Mouse (Mus musculus) CD4-positive helper T cell, adult 2 months (primary cell): ENCODE measurements around the gene Col16a1.
A peak's percentile ranks its signal among the peaks of the same experiment; 100 is the strongest.

Source experiments
- DNase-seq: peaks from one replicate; pipeline ENCODE4 v3.0.0-alpha.2; 2012; ENCODE audit warnings: low read depth, missing footprints, low spot score

Col16a1 gene

DNA sequence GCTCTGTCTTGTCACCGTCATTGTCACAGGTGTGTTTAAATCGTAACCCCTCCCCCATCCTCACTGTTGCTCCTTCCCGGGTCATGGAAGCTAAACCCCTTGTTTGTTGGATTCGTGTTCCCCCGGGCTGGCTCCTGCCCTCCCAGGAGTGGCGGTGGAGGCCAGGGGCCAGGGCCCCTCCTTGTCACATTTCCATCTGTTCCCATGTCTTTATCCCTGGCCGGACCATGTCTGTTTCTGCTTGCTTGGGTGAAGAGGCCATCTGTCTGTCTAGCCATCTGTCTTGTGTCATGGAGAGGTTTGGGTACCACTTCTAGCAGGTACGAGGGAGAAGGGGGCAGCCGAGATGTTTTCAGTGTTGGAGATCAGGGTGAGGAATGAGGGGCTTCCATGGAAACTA lies 34.6 kb downstream of the Col16a1 start:
- DNase-seq = no peak

DNA sequence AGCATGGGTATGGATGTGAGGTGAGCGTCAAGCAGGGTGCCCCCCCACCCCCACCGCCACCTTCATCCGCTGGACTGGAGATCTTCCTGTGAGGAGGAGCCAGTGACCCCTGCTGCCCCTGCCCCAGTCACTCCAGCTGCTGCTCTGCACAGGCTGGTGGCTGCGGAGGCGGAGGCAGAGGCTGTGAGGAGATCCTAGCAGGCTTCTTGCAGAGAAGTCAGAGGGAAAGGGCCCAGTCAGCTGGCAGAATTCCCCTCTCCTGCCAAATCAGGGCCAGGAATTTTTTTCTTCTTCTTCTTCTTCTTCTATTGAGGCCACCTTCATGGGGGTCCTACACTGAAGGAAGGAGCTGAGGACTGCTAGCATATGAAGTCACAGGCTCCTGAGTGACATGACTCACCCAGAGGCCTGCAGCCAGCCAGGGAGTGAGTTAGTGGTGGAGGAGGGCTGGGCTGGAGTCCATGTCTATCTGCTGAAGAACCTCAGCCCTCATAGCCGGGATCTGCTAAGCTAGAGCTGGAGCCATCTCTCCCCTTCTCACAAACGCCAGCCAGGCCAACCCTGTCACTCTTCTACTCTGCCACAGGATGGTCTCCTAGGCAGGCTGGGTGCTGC lies 36.8 kb downstream of the Col16a1 start:
- no peak for DNase-seq

DNA sequence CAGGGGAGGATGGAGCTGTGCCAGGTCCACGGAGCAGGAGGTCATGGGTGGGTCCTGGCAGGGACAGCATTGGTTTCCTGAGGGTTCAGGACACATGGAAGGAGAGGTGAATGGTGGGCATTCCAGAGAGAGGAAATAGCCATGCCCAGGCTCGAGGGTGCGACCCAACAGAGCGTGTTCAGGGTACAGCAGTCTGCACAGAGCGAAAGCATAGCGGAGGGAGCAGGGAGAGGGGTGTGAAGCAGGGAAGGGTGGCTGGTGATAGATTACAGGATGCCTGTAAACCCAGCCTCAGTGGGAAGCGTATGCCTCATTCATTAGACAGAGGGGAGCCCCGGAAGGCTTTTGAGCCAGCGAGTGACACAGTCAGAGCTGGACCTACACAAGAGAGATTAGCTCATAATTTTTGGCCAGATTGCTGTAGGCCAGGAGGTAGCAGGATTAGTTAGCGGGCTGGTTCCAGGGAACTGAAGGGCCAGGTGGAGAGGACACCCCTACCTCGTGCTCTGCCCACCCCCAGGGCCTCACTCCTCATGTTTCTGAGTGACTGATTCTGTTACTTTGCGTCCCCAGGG lies 37.7 kb downstream of the Col16a1 start:
- no peak for DNase-seq

DNA sequence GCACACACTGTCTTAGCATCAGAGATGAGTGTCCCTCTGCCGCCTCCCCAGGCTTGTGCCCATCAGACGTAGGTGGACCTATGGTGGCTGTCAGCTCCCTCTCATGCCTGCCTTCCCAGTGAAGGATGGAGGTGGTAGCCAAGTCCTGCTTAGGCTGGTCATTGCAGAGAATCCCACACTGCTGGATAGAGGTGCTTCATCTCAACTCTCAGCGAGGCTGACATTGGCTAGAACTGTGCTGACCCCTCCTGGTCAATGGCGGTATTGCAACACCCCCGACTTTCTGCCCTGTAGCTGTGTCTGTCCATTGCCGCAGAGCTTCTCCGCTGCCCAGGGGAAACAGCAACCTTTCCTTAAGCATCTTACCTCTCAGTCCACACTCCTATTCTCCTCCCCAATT lies 39.7 kb downstream of the Col16a1 start:
- peak; percentile 71 for DNase-seq

DNA sequence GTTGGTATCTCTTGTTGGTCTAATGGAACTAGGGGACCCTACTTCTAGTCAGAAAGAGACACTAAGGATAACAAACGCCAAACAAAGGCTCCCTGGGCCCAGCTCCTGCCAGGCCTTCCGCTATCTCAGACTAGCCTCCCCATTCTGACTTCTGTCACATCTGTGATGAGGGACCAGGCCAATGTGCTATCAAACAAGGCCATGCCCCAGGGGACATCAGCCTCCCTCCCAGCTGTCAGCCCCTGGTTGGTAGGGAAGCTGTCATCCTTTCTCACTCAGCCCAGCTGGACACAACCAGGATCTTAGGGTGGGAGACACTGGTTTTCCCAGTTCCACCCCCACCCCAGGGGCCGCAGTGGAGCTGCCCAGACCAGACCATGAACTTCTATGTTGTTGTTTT lies 47.5 kb downstream of the Col16a1 start:
- no peak for DNase-seq

DNA sequence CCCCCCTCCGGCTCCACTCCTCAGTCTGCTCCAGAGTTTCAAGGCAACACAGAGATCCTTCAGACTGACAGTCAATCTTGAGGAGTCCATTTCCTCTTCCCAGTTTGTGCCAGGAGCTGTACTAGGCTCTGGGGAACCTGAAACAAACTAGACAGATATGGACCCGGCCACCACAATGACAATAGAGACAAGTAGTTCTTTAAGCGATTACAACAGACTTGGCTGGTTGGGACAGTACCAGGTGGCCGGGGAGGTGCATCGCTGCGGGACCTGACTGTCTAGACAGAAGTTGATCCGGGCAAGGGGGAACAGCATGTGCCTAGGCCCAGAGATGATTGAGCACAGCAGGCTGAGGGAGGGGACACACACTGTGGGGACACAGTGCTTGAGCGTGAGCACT lies 53.5 kb downstream of the Col16a1 start:
- DNase-seq = no peak

DNA sequence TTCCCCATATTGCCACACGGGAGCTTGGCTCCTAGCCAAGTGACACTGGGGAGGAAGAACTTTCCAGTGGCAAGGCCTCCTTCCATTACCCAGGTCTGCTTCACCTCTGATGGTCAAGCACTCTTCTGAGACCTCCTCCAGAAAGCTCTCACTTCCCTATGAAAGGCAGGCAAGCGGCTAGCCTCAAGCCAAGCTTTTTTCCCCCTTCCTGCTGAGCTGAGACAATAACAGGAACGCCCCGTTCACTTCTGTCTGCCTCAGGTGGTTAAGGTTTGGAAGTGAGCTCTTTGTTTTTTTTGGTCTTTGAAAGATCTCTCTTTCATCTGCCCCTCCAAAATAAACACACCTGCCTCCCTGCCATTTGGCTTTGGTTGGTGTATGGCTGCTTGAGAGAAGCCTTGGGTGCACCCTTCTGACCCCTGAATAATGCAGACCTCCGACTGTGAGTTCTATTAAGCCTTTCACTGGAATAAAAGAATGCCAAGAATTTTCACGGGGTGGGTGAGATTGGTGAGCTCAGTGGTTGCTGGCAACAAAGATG lies 54.5 kb downstream of the Col16a1 start, which contains the start of gene Pef1:
TSS of gene Pef1 (plus strand) at position 448 of the 541 bp plus-strand sequence.
- no peak for DNase-seq

DNA sequence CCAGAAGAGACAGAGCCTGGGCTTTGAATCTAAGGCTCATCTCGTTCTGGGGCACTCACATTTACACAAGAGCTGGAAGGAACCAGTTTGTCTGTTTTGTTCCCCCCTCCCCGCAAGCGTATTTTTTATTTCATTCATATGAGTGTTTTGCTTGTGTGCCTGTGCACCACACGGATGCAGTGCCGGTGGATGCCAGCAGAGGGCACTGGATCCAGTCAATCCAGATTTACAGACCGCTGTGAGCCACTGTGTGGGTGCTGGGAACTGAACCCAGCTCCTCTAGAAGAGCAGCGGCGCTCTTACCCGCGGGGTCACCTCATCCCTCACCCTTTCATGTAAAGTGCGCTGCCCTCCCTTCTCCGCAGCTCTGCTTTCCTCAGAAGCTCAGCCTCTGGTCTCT lies 56.0 kb downstream of the Col16a1 start:
- DNase-seq = no peak

DNA sequence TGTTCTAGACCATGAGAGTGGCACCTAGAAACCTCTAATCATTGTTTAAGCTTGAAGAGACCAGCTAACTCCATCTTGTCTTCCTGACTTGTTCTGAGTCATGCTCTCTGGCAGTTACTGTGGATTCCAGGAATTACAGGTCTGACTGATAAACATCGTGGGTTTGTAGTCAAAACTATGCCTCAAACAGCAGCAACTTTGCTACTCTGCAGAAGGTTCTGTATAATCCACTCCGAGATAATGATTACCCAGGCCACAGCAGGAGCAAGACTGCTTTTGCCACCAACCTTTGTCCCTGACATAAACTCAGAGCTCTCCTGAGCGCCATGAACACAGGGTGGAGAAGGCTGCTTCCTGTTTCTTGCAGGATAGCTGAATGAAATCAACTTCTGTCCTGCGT lies 56.9 kb downstream of the Col16a1 start:
- DNase-seq = no peak

DNA sequence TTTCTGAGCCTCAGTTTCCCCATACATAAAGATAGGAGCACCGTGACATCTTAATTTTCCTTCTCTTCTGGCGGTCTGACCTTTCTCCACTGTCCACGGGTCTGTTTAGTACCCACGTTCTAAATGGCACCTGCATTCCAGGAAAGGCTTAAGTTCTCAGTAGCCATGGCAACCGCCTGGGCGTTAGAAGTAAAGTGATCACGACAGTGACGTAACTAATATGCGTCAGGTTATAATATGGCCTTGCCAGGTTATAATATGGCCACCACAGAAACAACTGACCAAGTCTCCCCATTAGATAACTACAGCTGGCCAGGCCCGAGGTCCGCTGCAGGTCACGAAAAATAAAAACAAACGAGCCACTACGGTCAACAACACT lies 59.4 kb downstream of the Col16a1 start:
- DNase-seq = no peak

DNA sequence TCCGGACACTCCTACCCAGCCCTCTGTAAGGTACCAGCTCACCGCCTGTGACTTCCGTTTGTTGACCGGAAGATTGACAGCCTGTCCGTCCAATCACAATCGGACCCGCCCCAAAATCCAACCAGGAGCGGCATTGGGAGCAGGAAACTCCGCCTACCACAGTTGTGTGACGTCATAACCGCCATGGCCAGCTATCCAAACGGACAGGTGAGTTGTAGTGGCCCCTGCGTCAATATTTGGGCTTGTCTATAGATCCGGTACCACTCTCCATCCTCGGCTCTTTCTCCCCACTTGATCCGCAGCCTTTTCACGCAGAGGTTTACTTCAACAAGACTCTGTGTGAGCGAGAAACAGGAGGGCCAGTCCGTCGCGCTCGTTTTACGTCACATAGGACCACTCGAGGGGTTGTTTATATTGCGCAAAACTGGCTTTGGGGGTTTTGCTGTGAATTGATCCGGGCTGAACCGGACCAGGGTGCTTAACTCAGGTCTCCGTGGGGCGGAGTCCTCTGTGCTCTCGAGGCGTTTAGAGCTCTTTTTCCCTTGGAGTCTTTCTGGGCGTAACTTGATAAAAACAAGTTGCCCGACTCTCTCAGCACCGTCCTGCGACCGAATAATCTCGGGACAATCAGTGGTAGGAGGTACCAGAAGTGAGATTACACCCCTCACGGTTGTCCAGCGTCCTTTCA lies 59.9 kb downstream of the Col16a1 start:
- DNase-seq = peak; percentile 98

DNA sequence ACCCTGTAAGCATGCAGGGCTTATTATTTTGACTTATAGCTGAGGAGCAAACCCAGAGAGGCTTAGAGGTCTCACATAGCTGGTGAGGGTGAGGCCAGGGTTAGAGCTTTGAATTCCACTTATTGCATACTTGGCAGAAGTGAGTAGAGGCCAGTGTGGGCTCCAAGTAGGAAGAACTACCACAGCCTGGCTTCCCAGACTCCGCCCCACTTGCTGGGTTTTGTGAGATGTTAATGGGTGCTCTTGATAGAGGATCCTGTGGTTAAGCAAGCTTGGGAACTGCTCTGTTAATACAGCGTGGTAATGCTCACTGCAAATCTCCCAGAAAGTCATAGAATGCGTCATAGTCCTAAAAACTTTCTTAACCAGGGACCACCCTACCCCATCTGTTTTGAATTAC lies 61.3 kb downstream of the Col16a1 start:
- no peak for DNase-seq

DNA sequence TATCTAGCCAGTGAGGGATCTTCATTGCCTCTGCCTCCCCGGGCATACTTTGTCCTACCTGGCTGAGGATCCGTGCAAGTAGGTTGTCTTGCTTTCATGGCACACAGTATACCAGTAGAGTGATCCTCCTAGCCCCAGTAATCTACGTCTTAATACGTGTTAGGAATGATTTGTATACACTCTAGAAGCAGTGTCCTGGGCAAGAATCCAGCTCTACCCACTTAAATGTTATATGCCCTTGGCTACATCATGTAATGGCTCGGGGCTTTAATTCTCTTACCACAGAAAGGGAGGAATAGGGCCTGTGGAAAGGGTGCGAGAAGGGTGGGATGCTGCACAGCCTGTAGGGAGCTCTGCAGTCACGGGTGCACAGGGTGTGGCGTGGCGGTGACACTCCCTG lies 62.0 kb downstream of the Col16a1 start:
- DNase-seq = no peak

DNA sequence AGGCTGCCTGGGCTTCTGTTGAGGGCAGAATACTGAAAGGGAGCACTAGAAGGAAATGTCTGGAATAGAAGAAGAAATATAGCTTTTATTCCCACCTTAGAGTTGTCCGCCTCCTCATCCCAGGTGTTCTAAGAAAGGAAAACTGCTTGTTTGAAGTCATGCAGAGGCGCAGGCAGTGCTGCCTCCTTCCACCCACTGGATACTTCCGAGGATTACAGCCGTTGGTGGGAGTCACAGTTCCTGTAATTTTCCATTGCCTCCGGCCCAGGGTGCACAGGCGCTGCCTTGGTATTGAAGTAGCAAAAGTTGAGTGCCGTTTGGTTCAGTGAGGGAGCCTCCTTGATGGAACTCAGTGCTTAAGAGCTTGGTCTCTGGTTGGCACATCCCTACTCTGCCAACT lies 62.5 kb downstream of the Col16a1 start:
- DNase-seq = no peak

DNA sequence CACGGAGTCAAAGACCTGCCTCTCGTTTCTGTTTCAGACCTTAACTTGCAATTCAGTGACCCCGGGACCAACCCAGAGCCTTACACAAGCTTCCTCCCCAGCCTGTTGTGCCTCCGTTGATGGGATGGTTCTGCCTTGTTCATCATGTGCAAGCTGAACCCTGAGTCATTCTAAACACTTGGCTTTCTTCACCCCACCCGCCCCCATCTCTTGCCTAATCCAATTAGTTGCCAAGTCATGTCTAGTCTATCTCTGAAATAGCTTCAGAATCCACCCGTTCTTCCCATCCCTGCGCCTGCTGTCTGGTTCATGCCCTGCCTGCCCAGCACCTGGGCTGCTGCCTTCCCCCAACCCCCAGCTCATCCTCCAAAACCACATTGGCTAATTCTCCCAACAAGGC lies 64.7 kb downstream of the Col16a1 start:
- no peak for DNase-seq

DNA sequence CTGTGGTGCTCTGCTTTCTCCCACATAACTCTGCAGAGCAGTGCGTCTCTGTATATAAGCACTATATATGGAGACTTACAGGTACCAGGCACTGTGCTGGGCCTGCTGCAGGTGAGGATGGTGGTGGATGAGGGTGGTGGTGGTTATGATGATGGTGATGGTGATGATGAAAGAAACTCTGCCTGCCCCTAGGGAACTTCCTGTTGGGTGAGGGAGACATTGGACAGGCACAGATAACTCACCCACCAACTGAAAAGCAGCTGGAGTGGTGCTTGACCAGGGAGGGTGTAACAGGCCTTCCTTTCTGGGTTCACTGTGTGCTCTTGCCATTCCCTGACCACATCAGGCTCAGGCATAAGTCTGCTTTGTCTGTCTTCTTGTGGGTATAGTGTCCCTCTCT lies 65.1 kb downstream of the Col16a1 start:
- DNase-seq = no peak

DNA sequence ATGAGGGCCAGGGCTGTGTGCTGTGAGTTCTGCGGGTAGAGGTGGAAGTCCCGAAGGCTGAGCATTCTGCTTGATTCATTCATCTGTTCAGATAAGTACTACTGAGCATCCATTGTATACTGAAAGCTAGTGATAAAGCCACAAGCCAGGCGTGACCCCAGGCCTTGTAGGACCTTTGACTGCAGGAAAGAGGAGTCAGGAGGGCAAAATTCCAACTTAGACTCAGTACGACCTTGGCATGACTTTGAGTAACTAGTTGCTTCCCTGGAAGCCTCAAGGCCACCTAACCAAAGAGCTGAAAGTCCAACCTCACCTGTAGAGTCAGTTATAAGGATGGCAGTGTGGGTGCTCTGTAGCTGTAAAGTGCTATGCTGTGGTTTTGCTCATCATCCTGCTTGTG lies 73.1 kb downstream of the Col16a1 start:
- DNase-seq = no peak

DNA sequence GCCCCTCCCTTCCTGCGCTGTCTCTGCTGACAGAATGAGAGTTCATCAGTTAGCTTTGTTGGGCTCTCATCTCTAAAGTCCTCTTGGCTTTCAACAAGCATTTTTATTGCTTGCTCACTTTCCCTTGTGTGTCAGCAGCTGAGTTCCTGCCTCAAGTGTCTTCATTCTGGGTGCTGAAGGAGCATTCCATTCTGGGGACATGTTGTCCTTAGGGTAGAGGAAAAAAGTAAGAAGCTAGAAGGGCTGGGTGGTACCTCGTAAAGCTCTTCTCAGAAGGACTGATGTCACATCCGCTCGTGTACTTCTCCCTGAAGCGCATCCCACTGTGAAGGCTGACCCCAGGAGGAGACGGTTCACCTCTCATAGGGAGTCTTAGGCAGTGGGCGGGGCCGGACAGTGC lies 73.9 kb downstream of the Col16a1 start:
- DNase-seq = no peak

DNA sequence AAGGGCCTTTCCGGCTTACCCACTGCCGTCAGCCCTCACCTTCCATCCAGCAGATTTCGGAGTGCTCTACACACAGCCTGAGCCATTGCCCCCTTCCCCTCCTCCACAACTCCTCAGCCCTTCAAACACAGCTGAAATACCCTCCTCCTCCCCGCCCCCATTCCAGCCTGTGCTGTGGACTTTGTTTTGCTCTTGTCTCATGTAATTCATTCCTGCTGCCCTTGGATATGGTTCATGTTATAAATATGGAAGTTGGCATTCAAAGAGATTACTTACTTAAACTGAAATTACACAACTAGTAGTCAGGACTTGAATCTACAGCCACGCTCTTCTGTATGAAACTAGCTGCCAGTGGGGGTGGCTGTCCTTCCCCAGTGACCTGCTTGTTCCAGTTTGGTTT lies 75.4 kb downstream of the Col16a1 start:
- DNase-seq = no peak

DNA sequence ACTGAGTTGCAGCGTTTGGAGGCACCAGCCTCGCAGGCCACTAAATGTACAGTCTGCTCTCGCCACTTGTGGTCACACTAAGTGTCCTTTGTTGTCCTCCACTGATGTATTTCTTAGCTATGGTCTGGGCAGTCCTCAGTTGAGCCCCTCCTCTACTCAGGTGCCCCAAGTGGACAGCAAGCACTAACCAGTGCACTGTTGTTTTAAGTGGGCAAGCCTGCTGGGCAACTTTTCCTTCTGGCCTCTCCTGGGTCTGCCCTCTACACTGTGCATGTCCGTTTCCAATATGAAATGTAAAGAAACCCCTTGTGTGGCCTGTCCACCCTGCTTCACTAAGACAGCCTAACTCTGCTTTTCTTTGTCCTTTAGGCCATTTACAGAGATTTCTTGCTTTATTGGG lies 76.5 kb downstream of the Col16a1 start:
- no peak for DNase-seq

DNA sequence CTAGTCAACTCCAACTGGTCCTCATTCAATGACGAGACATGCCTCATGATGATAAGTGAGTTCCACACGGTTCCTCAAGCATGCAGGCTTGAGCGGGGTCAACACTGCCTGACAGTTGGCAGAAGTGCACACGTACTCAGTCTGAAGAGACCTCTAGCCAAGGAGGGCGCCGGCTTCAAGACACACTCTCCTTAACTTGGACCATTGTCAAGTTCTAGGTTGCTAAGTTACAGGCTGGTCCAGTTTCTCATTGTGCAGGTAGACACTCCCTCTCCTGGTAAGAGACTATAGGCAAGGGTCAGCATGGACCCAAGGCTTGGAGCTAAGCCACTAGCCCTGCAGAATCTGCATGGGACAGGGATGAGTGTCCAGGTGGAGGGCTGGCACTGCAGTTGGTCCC lies 77.5 kb downstream of the Col16a1 start:
- DNase-seq = no peak

DNA sequence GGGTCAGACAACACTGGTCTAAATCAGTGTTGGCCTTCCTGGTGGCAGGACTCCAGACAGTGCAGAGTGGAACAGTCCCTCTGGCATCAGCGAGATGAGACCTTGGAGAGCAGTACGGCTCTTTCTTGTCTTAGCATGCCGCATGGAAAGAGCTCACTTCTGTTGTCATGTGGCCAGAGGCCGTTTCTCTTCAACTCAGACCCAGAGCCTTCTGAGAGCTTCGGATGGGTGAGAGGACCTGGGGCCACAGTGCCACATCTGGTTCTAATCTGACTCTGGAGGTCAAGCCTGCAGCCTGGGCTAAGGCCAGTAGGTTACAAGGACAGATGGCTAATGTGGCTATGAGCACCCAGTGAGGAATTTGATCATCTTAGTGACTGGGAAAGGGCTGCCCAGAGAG lies 78.3 kb downstream of the Col16a1 start:
- DNase-seq = no peak

DNA sequence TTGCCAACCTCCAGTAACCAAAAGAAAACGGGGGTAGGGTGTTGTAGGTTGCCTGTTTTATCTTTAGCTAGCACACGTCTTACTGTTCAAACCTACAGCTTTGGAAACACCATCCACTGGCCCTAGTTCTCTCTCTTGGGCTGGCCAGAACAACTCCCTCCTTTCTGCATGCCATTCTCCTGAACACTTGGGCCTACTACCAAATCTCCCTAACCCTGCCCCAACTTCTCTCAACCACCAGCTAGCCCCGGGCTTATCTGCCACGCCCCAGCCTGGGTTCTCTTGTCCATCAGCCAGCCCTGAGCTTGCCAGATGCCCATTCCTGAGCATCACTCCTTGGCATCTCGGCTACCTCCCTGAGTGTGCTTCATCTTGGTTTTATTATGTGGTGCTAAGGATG lies 81.3 kb downstream of the Col16a1 start:
- DNase-seq = no peak
